Mouse (Mus musculus) kidney, embryonic 15.5 days (tissue): ENCODE measurements around the gene Ly6g6d. TPM values are rescaled to one million over a fixed set of nuclear protein-coding genes. Genes with fewer than 3 reads are reported as not detected.

Experiments
- ATAC-seq: fragments of 200-750 bp; cut with Nextera tagmentation; replicated peaks from 2 replicates; pipeline ENCODE4 v1.8.0; 2017; ENCODE audit warnings: moderate TSS enrichment; ENCODE audit not compliant: low FRiP score
- H3K27ac ChIP-seq: fragments of 300-500 bp; sonication (generic); 2 replicates; pipeline ENCODE4 v1.5.1; 2015; ENCODE audit warnings: mild to moderate bottlenecking, inconsistent platforms
- H3K27me3 ChIP-seq: fragments of 300-500 bp; sonication (generic); 2 replicates; pipeline ENCODE4 v1.6.1; 2015; ENCODE audit warnings: inconsistent platforms
- H3K36me3 ChIP-seq: fragments of 300-500 bp; sonication (generic); 2 replicates; pipeline ENCODE4 v1.6.1; 2015; ENCODE audit warnings: inconsistent platforms
- H3K4me1 ChIP-seq: fragments of 300-500 bp; sonication (generic); 2 replicates; pipeline ENCODE4 v1.6.1; 2015; ENCODE audit warnings: inconsistent platforms
- H3K4me2 ChIP-seq: fragments of 300-500 bp; sonication (generic); 2 replicates; pipeline ENCODE4 v1.6.1; 2015; ENCODE audit warnings: moderate library complexity, mild to moderate bottlenecking, inconsistent platforms
- H3K4me3 ChIP-seq: fragments of 300-500 bp; sonication (generic); replicated peaks from 2 replicates; pipeline ENCODE4 v1.5.1; 2015; ENCODE audit warnings: mild to moderate bottlenecking, inconsistent platforms
- H3K9ac ChIP-seq: fragments of 300-500 bp; sonication (generic); 2 replicates; pipeline ENCODE4 v1.6.1; 2015; ENCODE audit warnings: mild to moderate bottlenecking, inconsistent platforms
- H3K9me3 ChIP-seq: fragments of 300-500 bp; sonication (generic); replicated peaks from 2 replicates; pipeline ENCODE4 v1.6.1; 2016; ENCODE audit warnings: inconsistent platforms
- WGBS: fragments of 180-500 bp; shearing (Covaris S2); methylation state at CpG from one replicate; pipeline ENCODE4 v1.1.7; 2015; ENCODE audit warnings: mixed read lengths; 5-methylcytosine and 5-hydroxymethylcytosine counted together
- polyA plus RNA-seq: library from polyadenylated mRNA; unstranded; fragments of >200 nt; fragmentation: Nextera tagmentation; extraction: Ambion mirVana; gene quantifications from 2 replicates; pipeline ENCODE4 v1.2.1, GENCODE M21; 2015

Ly6g6d gene
- polyA plus RNA-seq, 1 experiment from 2014 or later: 5.0 TPM

DNA sequence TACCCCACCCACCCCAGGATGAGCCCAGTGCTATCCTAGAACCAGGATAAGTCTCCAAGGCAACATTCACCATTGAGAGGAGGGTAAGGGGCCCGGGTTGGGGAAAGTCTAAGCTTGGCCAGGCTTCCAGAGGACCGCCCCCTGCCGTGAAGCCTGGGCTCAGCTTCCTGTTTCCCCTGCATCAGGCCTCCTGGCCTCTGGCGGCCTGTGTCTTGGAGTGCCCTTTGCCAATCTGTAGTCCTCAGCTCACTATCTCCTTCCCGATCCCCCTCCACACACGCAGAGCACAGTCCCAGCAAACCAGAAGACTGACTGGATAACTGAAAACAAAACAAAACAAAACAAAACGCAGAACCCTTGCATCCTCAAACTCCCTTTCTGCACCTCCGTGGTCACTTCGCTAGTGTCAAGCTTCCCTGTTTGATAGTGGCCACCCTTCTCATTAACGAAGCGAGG, 28.3 kb downstream of the Ly6g6d start, which contains the start of gene Clic1:
Clic1 (plus strand) TSS at position 406 of the 456 bp plus-strand sequence.
- 4% methylated on average over 11 of the region's 11 CpGs for WGBS
- no peaks in the 10 kb centered on the region for H3K9me3 ChIP-seq
- no peaks in the 10 kb centered on the region for H3K27me3 ChIP-seq
- peak within 1 kb of the TSS; percentile 88 for H3K4me2 ChIP-seq
- H3K36me3 ChIP-seq: peaks cover 25% of the 10 kb centered on the region
- ATAC-seq: peak; percentile 31
- peak within 1 kb of the TSS; percentile 83 for H3K9ac ChIP-seq
- H3K4me3 ChIP-seq: peak within 1 kb of the TSS; percentile 66
- H3K27ac ChIP-seq: peak within 1 kb of the TSS; percentile 100
- H3K4me1 ChIP-seq: peaks cover 73% of the 10 kb centered on the region

DNA sequence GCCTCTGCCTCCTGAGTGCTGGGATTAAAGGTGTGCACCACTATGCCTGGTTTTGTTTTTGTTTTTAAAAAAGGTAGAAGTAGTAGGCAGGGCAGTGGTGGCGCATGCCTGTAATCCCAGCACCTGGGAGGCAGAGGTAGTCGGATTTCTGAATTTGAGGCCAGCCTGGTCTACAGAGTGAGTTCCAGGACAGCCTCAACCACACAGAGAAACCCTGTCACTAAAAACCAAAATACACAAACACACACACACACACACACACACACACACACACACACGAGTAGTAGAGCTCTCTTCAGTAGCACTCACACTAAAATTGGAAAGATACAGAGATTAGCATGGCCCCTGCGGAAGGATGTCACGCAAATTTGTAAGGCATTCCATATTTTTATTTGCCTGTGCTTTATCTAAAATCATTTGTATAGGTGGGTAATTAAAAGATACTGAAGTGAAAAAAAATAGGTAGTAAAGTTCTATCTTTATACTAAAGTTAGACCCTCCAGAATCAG, 28.9 kb downstream of the Ly6g6d start:
- H3K4me2 ChIP-seq: peak overlapping the region; percentile 88
- H3K9me3 ChIP-seq: no peaks in the 10 kb centered on the region
- H3K9ac ChIP-seq: 0 out of 2 replicates have a peak overlapping the region, but pooled peaks have one; percentile 83
- ATAC-seq: no peak
- WGBS: 71% methylated on average over 5 of the region's 5 CpGs
- H3K27me3 ChIP-seq: no peaks in the 10 kb centered on the region
- H3K4me1 ChIP-seq: peaks cover 74% of the 10 kb centered on the region
- peak overlapping the region; percentile 66 for H3K4me3 ChIP-seq
- peaks cover 19% of the 10 kb centered on the region for H3K36me3 ChIP-seq
- peak overlapping the region; percentile 100 for H3K27ac ChIP-seq

DNA sequence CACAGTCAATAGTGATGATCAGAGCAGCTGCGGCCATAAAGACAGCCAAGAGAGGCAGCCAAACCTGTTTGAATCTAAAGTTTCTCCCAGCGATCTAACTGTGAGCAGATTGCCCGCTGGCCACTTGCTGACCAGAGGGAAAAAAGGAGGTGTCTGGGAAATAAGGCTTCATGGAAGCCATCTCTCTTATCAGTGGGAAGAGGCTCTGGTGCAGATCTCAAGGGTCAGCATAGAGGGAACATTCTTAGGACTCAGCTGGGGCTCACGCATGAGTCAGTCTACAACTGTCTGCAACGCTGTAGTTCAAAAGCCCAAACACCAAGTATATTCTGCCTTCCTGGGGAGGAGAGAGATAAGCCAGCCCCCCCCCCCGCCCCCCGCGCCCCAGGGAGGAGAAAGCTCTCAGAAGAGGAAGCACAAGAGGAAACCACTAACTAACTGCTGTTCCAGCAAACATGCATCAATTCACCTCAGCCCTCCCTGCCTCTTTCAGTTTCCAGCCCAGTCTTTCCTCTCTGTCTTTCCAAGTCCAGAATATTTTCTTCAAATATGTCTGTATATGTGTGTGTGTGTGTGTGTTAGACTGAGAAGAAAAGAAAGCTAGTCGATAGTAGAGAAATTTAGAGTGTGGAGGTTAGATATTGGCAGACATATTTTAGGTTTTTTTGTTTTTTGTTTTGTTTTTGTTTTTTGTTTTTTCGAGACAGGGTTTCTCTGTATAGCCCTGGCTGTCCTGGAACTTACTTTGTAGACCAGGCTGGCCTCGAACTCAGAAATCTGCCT, 29.5 kb downstream of the Ly6g6d start:
- H3K27me3 ChIP-seq: no peaks in the 10 kb centered on the region
- 36% methylated on average over 11 of the region's 11 CpGs for WGBS
- H3K27ac ChIP-seq: peak overlapping the region; percentile 100
- H3K4me3 ChIP-seq: peak overlapping the region; percentile 69
- no peak overlapping the region for H3K9ac ChIP-seq
- H3K4me1 ChIP-seq: peaks cover 70% of the 10 kb centered on the region
- H3K9me3 ChIP-seq: no peaks in the 10 kb centered on the region
- peak overlapping the region; percentile 99 for H3K4me2 ChIP-seq
- ATAC-seq: no peak
- H3K36me3 ChIP-seq: peaks cover 12% of the 10 kb centered on the region

DNA sequence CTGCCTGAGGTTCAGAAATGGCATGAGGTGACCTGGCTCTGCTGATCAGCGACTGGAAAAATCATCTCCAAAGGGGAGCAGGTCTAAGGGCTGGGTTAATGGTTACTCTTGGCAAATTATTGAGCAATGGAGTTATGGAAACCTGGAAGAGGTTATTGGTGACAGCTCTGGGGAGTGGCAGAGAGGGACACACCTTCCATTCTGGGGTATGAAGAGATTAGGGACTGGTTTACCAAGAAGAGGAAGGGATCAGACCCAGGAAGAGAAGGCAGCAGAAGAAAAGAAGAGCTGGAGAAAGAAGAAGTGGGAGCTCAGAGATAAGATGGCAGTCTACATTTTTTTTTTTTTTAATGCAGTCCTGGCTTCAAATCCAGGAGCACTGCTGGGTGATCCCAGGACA, 30.2 kb downstream of the Ly6g6d start:
- peak overlapping the region; percentile 100 for H3K27ac ChIP-seq
- no peaks in the 10 kb centered on the region for H3K9me3 ChIP-seq
- ATAC-seq: no peak
- H3K27me3 ChIP-seq: no peaks in the 10 kb centered on the region
- no peak overlapping the region for H3K9ac ChIP-seq
- WGBS: 41% methylated on average over 1 of the region's 1 CpGs
- peaks cover 6% of the 10 kb centered on the region for H3K36me3 ChIP-seq
- peak overlapping the region; percentile 69 for H3K4me3 ChIP-seq
- peaks cover 64% of the 10 kb centered on the region for H3K4me1 ChIP-seq
- peak overlapping the region; percentile 99 for H3K4me2 ChIP-seq

DNA sequence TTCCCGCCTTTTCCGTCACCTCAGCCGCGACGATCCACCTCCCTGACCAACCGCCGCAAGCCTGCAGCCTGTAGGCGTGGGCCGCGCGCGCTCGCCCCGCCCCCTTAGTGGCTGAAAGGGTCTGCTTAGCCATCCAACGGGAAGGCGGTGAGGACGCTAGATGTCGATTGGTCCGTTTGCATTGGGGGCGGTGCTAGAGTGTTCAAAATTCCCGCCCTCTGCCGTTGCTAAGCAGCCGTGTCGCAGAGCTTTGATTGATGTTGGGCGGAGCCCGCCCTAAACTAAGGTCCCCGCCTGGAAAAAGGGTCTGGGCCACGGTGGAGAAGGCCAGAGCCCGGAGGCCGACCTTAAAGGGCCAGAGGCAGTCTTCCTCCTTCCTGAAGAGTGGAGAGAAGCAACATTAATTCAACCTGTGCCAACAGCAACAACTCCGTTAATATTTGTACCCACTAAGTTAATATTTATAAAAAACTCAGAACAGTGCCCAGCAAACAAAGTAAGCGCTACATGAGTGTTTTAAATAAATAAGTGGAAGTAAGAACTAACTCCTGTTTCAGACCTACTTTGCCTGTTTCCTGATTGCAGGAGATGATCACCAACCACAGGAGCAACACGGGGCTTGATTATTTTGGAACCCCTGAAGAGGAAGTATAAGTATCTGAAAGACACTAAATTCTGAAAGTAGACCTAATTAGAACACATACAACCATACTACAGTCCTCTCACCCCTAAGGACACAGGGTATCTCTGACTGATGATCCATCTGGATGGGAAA, 31.0 kb downstream of the Ly6g6d start, which contains the start of gene Msh5:
Msh5 (minus strand) TSS at position 65 of the 775 bp plus-strand sequence.
- WGBS: 2% methylated on average over 33 of the region's 33 CpGs

DNA sequence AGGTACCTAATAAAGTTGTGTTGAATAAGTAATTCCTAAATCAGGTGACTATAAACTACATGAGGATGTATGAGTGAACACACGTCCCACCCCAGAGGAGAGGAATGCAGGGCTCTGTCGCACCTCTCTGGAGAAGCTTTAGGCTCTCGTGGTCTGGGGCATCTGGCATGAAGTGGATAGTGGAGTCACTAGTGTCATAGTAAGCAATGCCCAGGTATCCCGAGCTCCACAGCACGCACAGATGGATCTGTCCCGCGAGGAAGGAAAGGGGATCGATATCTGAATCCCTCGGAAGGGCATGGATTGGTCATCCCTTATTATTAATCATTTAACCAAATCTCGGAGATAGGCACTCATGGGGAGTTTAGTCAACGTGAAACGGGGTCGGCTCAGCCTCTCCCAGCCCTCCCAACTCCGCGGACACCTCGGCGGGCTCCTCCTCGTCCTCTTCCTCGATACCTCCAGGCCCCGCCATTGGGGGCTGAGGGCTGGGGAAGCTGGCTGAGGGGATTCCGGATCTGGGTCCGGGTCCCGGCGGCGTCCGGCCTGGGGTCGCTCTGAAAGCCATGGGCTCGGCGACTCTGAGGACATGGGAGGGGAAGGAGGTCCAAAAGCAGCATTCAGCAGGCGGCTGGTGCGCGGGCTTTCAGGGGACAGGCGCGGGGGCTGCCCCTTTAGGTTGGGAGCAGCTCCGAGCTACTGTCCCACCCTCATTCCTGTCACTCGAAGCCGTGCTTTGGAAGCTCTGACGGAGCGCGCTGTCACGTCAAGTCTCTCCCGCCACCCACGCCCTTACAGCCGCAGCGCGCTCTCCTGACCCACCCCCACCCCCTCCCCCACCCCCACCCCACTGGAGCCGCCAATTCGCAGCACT, 31.8 kb downstream of the Ly6g6d start:
- H3K36me3 ChIP-seq: no peaks in the 10 kb centered on the region
- no peaks in the 10 kb centered on the region for H3K27me3 ChIP-seq
- peaks cover 52% of the 10 kb centered on the region for H3K4me1 ChIP-seq
- H3K4me2 ChIP-seq: peak overlapping the region; percentile 99
- H3K9me3 ChIP-seq: no peaks in the 10 kb centered on the region
- peak overlapping the region; percentile 95 for H3K27ac ChIP-seq
- 4% methylated on average over 48 of the region's 48 CpGs for WGBS
- peak overlapping the region; percentile 93 for H3K9ac ChIP-seq
- peak overlapping the region; percentile 69 for H3K4me3 ChIP-seq
- ATAC-seq: no peak; the same call in none of the 2 replicates

More for the DNA sequence above, 31.0 kb downstream of the Ly6g6d start, which contains the start of gene Msh5:
- H3K27ac ChIP-seq: peak within 1 kb of the TSS; percentile 100
- peak within 1 kb of the TSS; percentile 99 for H3K4me2 ChIP-seq
- peaks cover 56% of the 10 kb centered on the region for H3K4me1 ChIP-seq
- ATAC-seq: peak; percentile 94
- peak within 1 kb of the TSS; percentile 69 for H3K4me3 ChIP-seq
- H3K36me3 ChIP-seq: no peaks in the 10 kb centered on the region
- H3K9me3 ChIP-seq: no peaks in the 10 kb centered on the region
- H3K9ac ChIP-seq: peak within 1 kb of the TSS; percentile 93
- H3K27me3 ChIP-seq: no peaks in the 10 kb centered on the region

DNA sequence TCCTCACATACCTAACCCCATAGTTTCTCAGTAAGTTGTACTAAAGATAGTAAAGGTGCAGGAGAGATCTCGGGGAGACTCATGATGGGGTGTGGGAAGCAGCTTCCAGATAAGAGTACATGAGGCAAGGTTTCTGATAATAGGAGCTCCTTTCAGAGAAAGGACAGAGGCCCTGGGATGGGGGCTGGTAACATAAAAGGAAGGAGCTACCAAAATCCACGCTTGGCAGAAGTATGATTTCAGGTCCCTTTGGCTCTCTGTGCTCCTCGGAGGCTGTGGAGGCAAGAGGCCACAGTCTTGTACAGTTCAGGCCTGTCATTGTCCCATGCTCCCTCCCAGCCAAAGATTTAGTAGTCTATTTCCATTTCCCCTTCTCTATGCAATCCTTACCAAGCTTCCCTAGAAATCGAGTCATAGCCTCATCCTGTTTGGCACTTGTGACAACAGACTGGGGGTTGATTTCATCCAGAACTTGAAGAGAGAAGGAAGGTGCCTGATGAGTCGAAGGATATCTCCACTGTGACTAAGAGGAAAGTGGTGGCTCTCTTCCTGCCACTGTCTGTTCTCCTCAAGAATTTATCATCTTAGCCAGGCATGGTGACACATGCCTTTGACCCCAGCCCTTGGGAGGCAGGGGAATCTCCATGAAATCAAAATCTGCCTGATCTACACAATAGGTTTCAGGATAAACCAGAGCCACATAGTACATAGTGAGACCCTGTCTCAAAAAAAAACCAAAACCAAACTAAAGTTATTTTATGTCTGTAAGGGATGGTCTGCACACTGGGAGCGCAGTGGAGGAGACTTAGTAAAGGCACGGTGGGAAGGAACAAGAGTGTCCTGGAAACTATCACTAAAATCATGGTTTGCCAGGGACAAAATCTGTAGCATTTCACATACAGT, 32.7 kb downstream of the Ly6g6d start:
- Histone ChIP-seq H3K9ac (peak overlapping the region; percentile 93; the same call in 1 of the 2 replicates), H3K9me3 (no peaks in the 10 kb centered on the region), H3K27ac (peak overlapping the region; percentile 95), H3K4me2 (peak overlapping the region; percentile 99), H3K4me1 (peaks cover 52% of the 10 kb centered on the region), H3K4me3 (peak overlapping the region; percentile 69), H3K36me3 (no peaks in the 10 kb centered on the region), H3K27me3 (no peaks in the 10 kb centered on the region)
- no peak for ATAC-seq
- WGBS: 68% methylated on average over 7 of the region's 7 CpGs

DNA sequence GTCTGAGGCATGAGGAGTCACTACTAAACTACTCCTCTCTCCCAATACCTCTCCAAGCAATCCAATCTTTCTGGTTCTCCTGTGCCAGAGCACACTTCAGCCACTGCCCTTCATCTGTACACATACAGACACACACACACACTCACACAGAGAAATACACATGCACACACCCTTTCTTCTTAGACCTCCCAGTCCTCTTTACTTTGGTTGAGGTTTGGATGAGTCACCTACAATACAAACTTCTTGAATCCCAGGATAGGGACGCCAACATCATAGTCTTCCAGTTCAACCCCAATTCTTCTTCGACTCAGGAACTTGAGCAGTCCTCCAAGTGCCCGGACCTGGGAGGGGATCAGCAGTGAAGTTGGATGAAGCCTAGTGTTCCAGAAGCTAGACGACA, 34.1 kb downstream of the Ly6g6d start:
- ATAC-seq: no peak
- H3K27ac ChIP-seq: peak overlapping the region; percentile 95
- H3K9me3 ChIP-seq: no peaks in the 10 kb centered on the region
- no peak overlapping the region for H3K9ac ChIP-seq
- 80% methylated on average over 4 of the region's 4 CpGs for WGBS
- H3K4me3 ChIP-seq: no peak overlapping the region
- H3K4me1 ChIP-seq: peaks cover 39% of the 10 kb centered on the region
- H3K36me3 ChIP-seq: no peaks in the 10 kb centered on the region
- H3K27me3 ChIP-seq: no peaks in the 10 kb centered on the region
- H3K4me2 ChIP-seq: no peak overlapping the region

DNA sequence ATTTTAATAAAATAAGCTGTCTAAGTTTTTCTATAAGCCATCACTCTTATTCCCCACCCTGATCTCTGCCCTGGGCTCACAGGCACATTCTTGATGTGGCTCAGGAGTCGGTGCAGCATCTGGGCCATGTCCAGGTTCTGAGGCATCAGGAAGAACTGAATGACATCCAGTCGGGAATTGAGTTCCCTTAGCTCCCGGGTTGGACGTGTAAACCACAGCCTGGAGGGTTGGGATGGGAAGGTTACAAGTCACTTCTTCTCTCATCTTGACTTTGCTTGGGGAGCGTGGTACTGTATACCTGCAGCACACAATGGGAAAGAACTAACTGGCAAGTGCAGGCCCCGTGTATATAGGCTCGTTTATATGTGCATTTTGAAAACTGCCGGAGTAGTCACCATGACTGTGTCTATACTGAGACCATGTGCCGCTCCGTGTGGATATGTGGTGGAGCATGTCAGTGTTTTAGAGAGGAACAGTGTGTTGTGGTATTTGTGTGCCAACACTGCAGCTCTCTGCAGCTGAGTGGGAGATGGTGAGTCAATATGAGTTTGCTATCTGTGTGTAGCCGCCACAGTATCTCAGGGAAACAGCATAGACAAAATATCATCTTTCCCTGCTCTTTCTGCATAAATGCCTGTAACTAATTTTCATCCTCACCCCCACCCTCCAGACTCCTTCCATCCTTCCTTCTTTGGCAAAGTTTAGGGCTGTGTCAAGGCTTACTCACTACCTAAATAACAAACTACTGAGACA, 38.6 kb downstream of the Ly6g6d start:
- no peak overlapping the region for H3K4me2 ChIP-seq
- H3K9me3 ChIP-seq: no peaks in the 10 kb centered on the region
- WGBS: 81% methylated on average over 11 of the region's 11 CpGs
- H3K27ac ChIP-seq: no peak overlapping the region
- H3K36me3 ChIP-seq: no peaks in the 10 kb centered on the region
- H3K4me3 ChIP-seq: no peak overlapping the region
- ATAC-seq: no peak
- no peaks in the 10 kb centered on the region for H3K27me3 ChIP-seq
- no peaks in the 10 kb centered on the region for H3K4me1 ChIP-seq
- H3K9ac ChIP-seq: no peak overlapping the region

DNA sequence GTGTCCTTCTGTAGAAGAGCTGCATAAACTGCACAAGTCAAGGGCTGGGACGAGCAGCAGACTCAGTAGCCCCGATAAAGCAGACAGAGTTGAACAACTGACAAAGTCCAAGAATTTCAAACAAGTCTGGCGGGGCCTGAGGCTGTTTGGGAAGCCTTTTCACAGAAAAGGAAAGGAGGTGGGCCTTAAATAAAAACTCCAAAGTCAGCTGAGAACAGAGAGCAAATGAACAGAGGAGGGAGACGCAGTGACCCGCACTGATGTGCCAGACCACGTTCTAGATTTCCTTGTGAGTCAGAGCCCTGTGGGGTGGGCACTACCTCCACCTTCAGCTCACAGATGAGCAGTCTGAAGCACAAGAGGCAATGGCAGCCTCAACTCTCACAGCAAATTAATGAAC, 43.0 kb downstream of the Ly6g6d start:
- WGBS: 72% methylated on average over 6 of the region's 6 CpGs
- Histone ChIP-seq H3K9me3 (no peaks in the 10 kb centered on the region), H3K4me2 (no peak overlapping the region), H3K9ac (no peak overlapping the region), H3K36me3 (no peaks in the 10 kb centered on the region), H3K27ac (no peak overlapping the region), H3K27me3 (no peaks in the 10 kb centered on the region), H3K4me3 (no peak overlapping the region), H3K4me1 (peaks cover 9% of the 10 kb centered on the region)
- ATAC-seq: no peak
